13 mouse cellular contexts compared by ENCODE assay signal in the genomic region with DNA sequence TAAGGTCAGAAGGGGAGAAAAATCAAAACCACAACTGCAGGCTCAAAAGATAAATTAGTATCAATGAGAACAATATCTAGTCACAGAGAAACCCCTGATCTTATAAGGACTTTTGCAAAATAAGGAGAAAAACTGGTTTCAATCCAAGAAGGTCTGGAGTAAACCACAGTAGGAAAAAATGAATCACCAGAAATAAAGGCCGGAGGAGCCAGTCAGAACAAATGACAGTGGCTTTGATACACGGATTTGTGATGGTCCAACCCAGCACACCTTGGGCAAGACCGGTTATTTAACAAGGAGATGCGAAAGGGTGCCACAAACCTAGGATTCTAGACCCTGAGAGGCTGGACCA. TPM values are rescaled to one million over a fixed set of nuclear protein-coding genes. Genes with fewer than 3 reads are reported as not detected.
DNase-seq lines count a peak whose midpoint lies in the region; ATAC-seq and TF ChIP-seq lines count a peak whose summit lies in the region.
"Had no signal": no experiment of that assay in that cellular context is flagged by ENCODE, and none has a peak within 500 bp of the region (broad histone marks: within the 10 kb centered on the region; RNA-seq: fewer than 3 reads in every experiment).

No protein-coding gene starts in this region.

- H3K4me2 ChIP-seq in heart, embryonic 16.5 days (ENCODE audit: low read depth, low read length) = no peak overlapping the region
- no peak overlapping the region for H3K4me2 ChIP-seq in midbrain, embryonic 14.5 days (ENCODE audit: low read length)
- H3K4me2 ChIP-seq in midbrain, embryonic 15.5 days = no peak overlapping the region
- H3K4me2 ChIP-seq in stomach, postnatal 0 days (replicated peaks; ENCODE audit: low read depth) = no peak overlapping the region
- no peak overlapping the region for H3K4me2 ChIP-seq in lung, postnatal 0 days (replicated peaks; ENCODE audit: low read depth, low read length)
- H3K4me2 ChIP-seq: hindbrain, embryonic 15.5 days; lung, embryonic 14.5 days had no signal

- ATAC-seq in heart, embryonic 16.5 days (replicated peaks; ENCODE audit: extremely low read depth, insufficient read depth, low FRiP score) = no peak
- no peak for ATAC-seq in midbrain, embryonic 14.5 days (ENCODE audit: low FRiP score, low TSS enrichment)
- ATAC-seq in midbrain, embryonic 15.5 days (replicated peaks) = no peak
- no peak for ATAC-seq in stomach, postnatal 0 days (ENCODE audit: low FRiP score, low TSS enrichment)
- ATAC-seq in lung, postnatal 0 days = no peak

- no peaks in the 10 kb centered on the region for H3K36me3 ChIP-seq in heart, embryonic 16.5 days (ENCODE audit: control insufficient read depth, insufficient read depth)
- peaks cover 13% of the 10 kb centered on the region for H3K36me3 ChIP-seq in midbrain, embryonic 14.5 days (ENCODE audit: control insufficient read depth, insufficient read depth, low read length)
- H3K36me3 ChIP-seq in midbrain, embryonic 15.5 days (replicated peaks) = no peaks in the 10 kb centered on the region
- H3K36me3 ChIP-seq in stomach, postnatal 0 days (ENCODE audit: control insufficient read depth, insufficient read depth, low read length) = no peaks in the 10 kb centered on the region
- no peaks in the 10 kb centered on the region for H3K36me3 ChIP-seq in lung, postnatal 0 days (ENCODE audit: insufficient read depth, low read length)
- H3K36me3 ChIP-seq: hindbrain, embryonic 15.5 days had no signal

- WGBS in heart, embryonic 16.5 days = 77% methylated on average over 4 of the region's 4 CpGs
- 81% methylated on average over 4 of the region's 4 CpGs for WGBS in midbrain, embryonic 14.5 days
- 70% methylated on average over 4 of the region's 4 CpGs for WGBS in midbrain, embryonic 15.5 days
- WGBS in stomach, postnatal 0 days = 54% methylated on average over 4 of the region's 4 CpGs
- 84% methylated on average over 4 of the region's 4 CpGs for WGBS in lung, postnatal 0 days

- H3K4me1 ChIP-seq in heart, embryonic 16.5 days (ENCODE audit: control insufficient read depth, insufficient read depth, low read length) = peaks cover 47% of the 10 kb centered on the region
- peaks cover 64% of the 10 kb centered on the region for H3K4me1 ChIP-seq in midbrain, embryonic 14.5 days (ENCODE audit: control insufficient read depth, insufficient read depth, low read length)
- peaks cover 73% of the 10 kb centered on the region for H3K4me1 ChIP-seq in midbrain, embryonic 15.5 days
- H3K4me1 ChIP-seq in stomach, postnatal 0 days (replicated peaks; ENCODE audit: control insufficient read depth, insufficient read depth) = peaks cover 8% of the 10 kb centered on the region
- H3K4me1 ChIP-seq in lung, postnatal 0 days (ENCODE audit: insufficient read depth, low read depth, low read length) = peaks cover 21% of the 10 kb centered on the region

- H3K9me3 ChIP-seq in heart, embryonic 16.5 days (replicated peaks; ENCODE audit: control insufficient read depth, low read length) = no peaks in the 10 kb centered on the region
- H3K9me3 ChIP-seq in midbrain, embryonic 14.5 days (ENCODE audit: control insufficient read depth, low read length) = no peaks in the 10 kb centered on the region
- no peaks in the 10 kb centered on the region for H3K9me3 ChIP-seq in midbrain, embryonic 15.5 days
- H3K9me3 ChIP-seq in stomach, postnatal 0 days (ENCODE audit: control insufficient read depth, low read length) = no peaks in the 10 kb centered on the region
- H3K9me3 ChIP-seq in lung, postnatal 0 days (ENCODE audit: low read length) = no peaks in the 10 kb centered on the region
- H3K9me3 ChIP-seq: hindbrain, embryonic 15.5 days had no signal

- no peak for TF ChIP-seq CTCF in stomach, postnatal 0 days (IDR thresholded peaks at IDR 0.05; ENCODE audit: low read depth)
- TF ChIP-seq CTCF in lung, postnatal 0 days (IDR thresholded peaks at IDR 0.05) = no peak

- H3K27me3 ChIP-seq in heart, embryonic 16.5 days (ENCODE audit: control insufficient read depth, insufficient read depth, low read length) = no peaks in the 10 kb centered on the region
- H3K27me3 ChIP-seq in midbrain, embryonic 14.5 days (ENCODE audit: control insufficient read depth, insufficient read depth, low read length) = no peaks in the 10 kb centered on the region
- H3K27me3 ChIP-seq in midbrain, embryonic 15.5 days (replicated peaks) = no peaks in the 10 kb centered on the region
- no peaks in the 10 kb centered on the region for H3K27me3 ChIP-seq in stomach, postnatal 0 days (ENCODE audit: control insufficient read depth, insufficient read depth, low read length)
- no peaks in the 10 kb centered on the region for H3K27me3 ChIP-seq in lung, postnatal 0 days (replicated peaks; ENCODE audit: insufficient read depth, low read length)
- H3K27me3 ChIP-seq: hindbrain, embryonic 15.5 days had no signal

- no peak overlapping the region for H3K27ac ChIP-seq in heart, embryonic 16.5 days (ENCODE audit: low read length)
- peak overlapping the region; percentile 45; the same call in 1 of the 2 replicates for H3K27ac ChIP-seq in midbrain, embryonic 14.5 days (replicated peaks; ENCODE audit: low read depth, low read length)
- no peak overlapping the region for H3K27ac ChIP-seq in midbrain, embryonic 15.5 days
- peak overlapping the region; percentile 83 for H3K27ac ChIP-seq in stomach, postnatal 0 days (replicated peaks)
- H3K27ac ChIP-seq in lung, postnatal 0 days (ENCODE audit: low read length) = no peak overlapping the region
- H3K27ac ChIP-seq: heart, adult 2 months; hindbrain, embryonic 15.5 days had no signal

- H3K9ac ChIP-seq in heart, embryonic 16.5 days (ENCODE audit: low read length) = peak overlapping the region; percentile 53; the same call in 1 of the 2 replicates
- H3K9ac ChIP-seq in midbrain, embryonic 14.5 days (replicated peaks; ENCODE audit: low read length) = no peak overlapping the region
- no peak overlapping the region for H3K9ac ChIP-seq in midbrain, embryonic 15.5 days
- H3K9ac ChIP-seq in stomach, postnatal 0 days (ENCODE audit: low read length) = no peak overlapping the region
- no peak overlapping the region for H3K9ac ChIP-seq in lung, postnatal 0 days (replicated peaks; ENCODE audit: low read depth)
- H3K9ac ChIP-seq: hindbrain, embryonic 15.5 days; lung, embryonic 14.5 days had no signal

- no peak overlapping the region for H3K4me3 ChIP-seq in heart, embryonic 16.5 days (ENCODE audit: low read length)
- no peak overlapping the region for H3K4me3 ChIP-seq in midbrain, embryonic 14.5 days (replicated peaks; ENCODE audit: low read depth, low read length)
- H3K4me3 ChIP-seq in midbrain, embryonic 15.5 days = no peak overlapping the region
- H3K4me3 ChIP-seq in stomach, postnatal 0 days (ENCODE audit: low read depth, low read length) = no peak overlapping the region
- no peak overlapping the region for H3K4me3 ChIP-seq in lung, postnatal 0 days (ENCODE audit: low read depth, low read length)
- H3K4me3 ChIP-seq: heart, adult 2 months; hindbrain, embryonic 15.5 days had no signal

- no peak for DNase-seq in heart, adult 18-20 months
- DNase-seq in midbrain, embryonic 14.5 days = no peak
- peak; percentile 49 for DNase-seq in induced T-regulatory cell, adult 2 months (ENCODE audit: low read depth)
- DNase-seq in stomach, postnatal 0 days (ENCODE audit: low spot score) = no peak
- DNase-seq in lung, postnatal 0 days (ENCODE audit: low spot score) = no peak
- no peak for DNase-seq in lung, adult 18-20 months
- DNase-seq: cerebellum, adult 9-10 months; heart, adult 2 months; lung, embryonic 14.5 days; right cerebral cortex, postnatal 25 days had no signal

- no peak for TF ChIP-seq EP300 in stomach, postnatal 0 days (optimal IDR thresholded peaks at IDR 0.05)
- no peak for TF ChIP-seq EP300 in lung, postnatal 0 days (IDR thresholded peaks at IDR 0.05)

RNA-seq across cellular contexts. Expression of a gene that starts 34.9 kb away (rescaled TPM):
- polyA plus RNA-seq in heart, embryonic 16.5 days (2015; fragmentation: Nextera tagmentation; extraction: Ambion mirVana) = 29.0 and 29.3 TPM in 2 replicates
- 10 to 100 TPM; 11.5 to 12.7 TPM for total RNA-seq in heart, adult 18-20 months (2021)
- polyA plus RNA-seq in midbrain, embryonic 14.5 days (2014; fragmentation: Nextera tagmentation; extraction: Ambion mirVana) = 50.0 and 56.0 TPM in 2 replicates
- polyA plus RNA-seq in midbrain, embryonic 15.5 days (2015; fragmentation: Nextera tagmentation; extraction: Ambion mirVana) = 60.9 and 76.8 TPM in 2 replicates
- 21.4 and 22.7 TPM in 2 replicates for polyA plus RNA-seq in stomach, postnatal 0 days (2015; fragmentation: Nextera tagmentation; extraction: Ambion mirVana)
- 30.0 and 30.5 TPM in 2 replicates for polyA plus RNA-seq in lung, postnatal 0 days (2015; fragmentation: Nextera tagmentation; extraction: Ambion mirVana)

Comparison
In these comparisons a context has a peak if more than half of its experiments do, and no peak if none do; other contexts are left out.
1. H3K27ac ChIP-seq: peak in midbrain, embryonic 14.5 days (single experiment) and stomach, postnatal 0 days (single experiment); none in heart, embryonic 16.5 days (single experiment), midbrain, embryonic 15.5 days (single experiment) and lung, postnatal 0 days (single experiment).